Mouse (Mus musculus): ENCODE data around the gene Esp15. TPM values are rescaled to one million over a fixed set of nuclear protein-coding genes. Genes with fewer than 3 reads are reported as not detected.
"Not testable (repeated sequence)": the region's sequence is repeated elsewhere in the genome, so short reads cannot be mapped to it uniquely, and the experiment has no call there.

Gene Esp15
- total RNA-seq (2014; fragmentation: Nextera tagmentation) (not detected in 2 replicates), total RNA-seq (2017) (not detected in 2 replicates), polyA plus RNA-seq (2012) (not detected in 2 replicates)

DNA sequence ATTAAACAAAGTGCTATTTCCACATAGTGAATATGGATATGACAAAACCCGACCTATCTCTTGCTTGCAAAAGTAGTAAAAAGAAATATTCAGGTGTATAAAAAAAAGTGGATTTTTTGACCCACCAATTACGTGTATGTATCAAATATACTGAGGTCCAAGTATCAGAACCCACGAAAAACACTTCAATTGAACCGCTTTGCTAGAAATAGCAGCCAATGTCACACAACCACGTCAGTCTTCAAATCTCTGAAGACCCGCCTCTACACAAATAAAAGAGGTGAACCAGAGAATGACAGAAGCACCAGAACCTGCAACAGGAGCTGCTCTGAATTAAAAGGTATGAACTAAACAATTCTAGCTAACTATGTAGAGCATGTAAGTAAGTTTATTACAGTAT, at the start of gene Esp15:
Gene Esp15, plus strand, starts transcription at position 301 of the 400 bp plus-strand sequence.
- DNase-seq (ENCODE audit: low spot score); H3K27me3 ChIP-seq (ENCODE audit: insufficient read depth, low read length); H3K9me3 ChIP-seq (replicated peaks); H3K36me3 ChIP-seq (replicated peaks); H3K4me3 ChIP-seq (ENCODE audit: low read depth, low read length); H3K4me1 ChIP-seq (ENCODE audit: insufficient read depth, low read depth, low read length); ATAC-seq (ENCODE audit: extremely low read depth, insufficient number of reproducible peaks, low FRiP score, poor library complexity, severe bottlenecking): not testable (repeated sequence)

DNA sequence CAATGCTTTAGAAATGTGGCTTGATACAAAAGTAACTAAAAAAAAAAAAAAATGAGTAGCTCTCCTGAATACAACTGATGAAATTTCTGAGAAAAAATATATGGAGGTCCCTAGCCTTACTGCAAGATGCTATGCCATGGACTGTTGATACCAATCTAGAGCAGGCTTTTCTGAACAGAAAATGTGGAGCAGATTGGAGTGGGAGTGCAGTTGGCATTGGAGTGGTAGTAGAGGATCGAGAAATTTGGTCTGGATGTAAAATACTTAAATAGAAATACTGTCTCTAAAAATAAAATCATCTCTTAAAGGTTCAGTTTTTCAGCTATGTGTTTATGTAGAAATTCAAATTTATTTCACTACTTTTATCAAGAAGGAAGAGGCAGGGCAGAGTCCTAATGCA, 49.2 kb upstream of the Esp15 start:
- ATAC-seq (ENCODE audit: extremely low read depth, insufficient number of reproducible peaks, low FRiP score, poor library complexity, severe bottlenecking) (no peak), DNase-seq (ENCODE audit: low spot score) (no peak)
- Histone ChIP-seq H3K9me3 (replicated peaks) (0 out of 2 replicates have a peak, but pooled peaks cover 2% of the 10 kb centered on the region), H3K4me3 (ENCODE audit: low read depth, low read length) (no peak overlapping the region), H3K27me3 (ENCODE audit: insufficient read depth, low read length) (no peaks in the 10 kb centered on the region), H3K4me1 (ENCODE audit: insufficient read depth, low read depth, low read length) (no peaks in the 10 kb centered on the region), H3K36me3 (replicated peaks) (no peaks in the 10 kb centered on the region)
- TF ChIP-seq CTCF (IDR thresholded peaks at IDR 0.05; ENCODE audit: low read depth, low read length) (no peak), GATA2 (IDR thresholded peaks at IDR 0.05; ENCODE audit: borderline replicate concordance, low read depth, low read length) (no peak)

Other genes with a start within 250 kb of the Esp15 start
- not detected in 2 replicates for gene Esp18, start 234.6 kb upstream of the Esp15 start, total RNA-seq (2014; fragmentation: Nextera tagmentation)
- gene Esp18, start 234.6 kb upstream of the Esp15 start, total RNA-seq (2017): not detected in 2 replicates
- not detected in 2 replicates for gene Esp18, start 234.6 kb upstream of the Esp15 start, polyA plus RNA-seq (2012)
- not detected in 2 replicates for gene Esp16, start 104.8 kb upstream of the Esp15 start, total RNA-seq (2014; fragmentation: Nextera tagmentation)
- not detected in 2 replicates for gene Esp16, start 104.8 kb upstream of the Esp15 start, total RNA-seq (2017)
- gene Esp16, start 104.8 kb upstream of the Esp15 start, polyA plus RNA-seq (2012): not detected in 2 replicates